Mouse (Mus musculus) neutrophil, adult 59 days (primary cell): Measurements from ENCODE around the gene Cars. TPM values are rescaled to one million over a fixed set of nuclear protein-coding genes. Genes with fewer than 3 reads are reported as not detected.

Experiments
- total RNA-seq, 2 experiments: library from RNA; stranded (reverse); gene quantifications; 1 replicate in 1 of 2; 2 replicates in 1 of 2; pipeline ENCODE4 v1.2.4; 2023

Cars gene
- total RNA-seq, result 10 to 100 TPM; 31.4 to 38.1 TPM

GRCm38 (mm10) chr7:143599428-143600230 lies at the start of gene Cars:
Gene Cars (minus strand): TSS chr7:143600090.

GRCm38 (mm10) chr7:143649034-143649768 lies 49.3 kb upstream of the Cars start, which contains the start of gene Tnfrsf22:
Gene Tnfrsf22 (minus strand): TSS chr7:143649661.

GRCm38 (mm10) chr7:143628540-143628939 lies 28.6 kb upstream of the Cars start, which contains the start of gene Tnfrsf26:
Gene Tnfrsf26 (minus strand): TSS chr7:143628722.

GRCm38 (mm10) chr7:143548976-143549457 lies 50.9 kb downstream of the Cars start, which contains the start of gene Nap1l4:
Gene Nap1l4 (minus strand): TSS chr7:143549106.

Other genes starting within 250 kb of the Cars start
- under 1 TPM in 1 of 2 experiments, not detected in 1; 0.44 TPM for gene Cdkn1c, start 139.0 kb downstream of the Cars start, total RNA-seq
- 1 to 10 TPM; 1.1 to 1.3 TPM for gene Slc22a18, start 126.4 kb downstream of the Cars start, total RNA-seq
- gene Phlda2, start 96.9 kb downstream of the Cars start, total RNA-seq, result not detected
- 10 to 100 TPM; 84.1 to 85.0 TPM for gene Nap1l4, start 51.0 kb downstream of the Cars start, total RNA-seq
- gene Tnfrsf26, start 28.6 kb upstream of the Cars start, total RNA-seq, result 1 to 10 TPM; 8.0 to 8.6 TPM
- 1 to 10 TPM in 1 of 2 experiments, under 1 TPM in 1; 0.90 to 2.1 TPM for gene Tnfrsf22, start 49.6 kb upstream of the Cars start, total RNA-seq
- gene Tnfrsf23, start 85.8 kb upstream of the Cars start, total RNA-seq, result 1 to 10 TPM; 7.1 to 9.6 TPM
- gene Osbpl5, start 156.9 kb upstream of the Cars start, total RNA-seq, result 1 to 10 TPM in 1 of 2 experiments, under 1 TPM in 1; 0.82 to 3.1 TPM
- gene Mrgprg, start 166.9 kb upstream of the Cars start, total RNA-seq, result not detected
- gene Mrgpre, start 184.4 kb upstream of the Cars start, total RNA-seq, result under 1 TPM; 0.09 to 0.13 TPM
- 1 to 10 TPM; 5.1 to 8.9 TPM for gene Nadsyn1, start 222.8 kb upstream of the Cars start, total RNA-seq
- 1 to 10 TPM; 5.6 to 7.3 TPM for gene Dhcr7, start 223.1 kb upstream of the Cars start, total RNA-seq